Mouse (Mus musculus) cerebellum, adult 2 months (tissue): ENCODE results near the gene Abca4.

Source experiments
- CTCF ChIP-seq: fragments of 200-500 bp; IDR thresholded peaks from 2 replicates; pipeline ENCODE4 v1.5.1; 2011; ENCODE audit warnings: low read depth, mild to moderate bottlenecking, control low read depth, low read length, moderate library complexity, borderline replicate concordance; ENCODE audit not compliant: insufficient read depth
- POLR2A ChIP-seq: fragments of 200-500 bp; IDR thresholded peaks from 2 replicates; pipeline ENCODE4 v1.6.1; 2011; ENCODE audit warnings: low read length, control low read depth, borderline replicate concordance; ENCODE audit not compliant: insufficient read depth

- TF ChIP-seq CTCF (no peak), POLR2A (no peak)
These were observed 62.7 kb downstream of the Abca4 start for GRCm38 (mm10) chr3:122106920-122107319.
